Mouse (Mus musculus): ENCODE data around the gene Brwd1. TPM values are rescaled to one million over a fixed set of nuclear protein-coding genes. Genes with fewer than 3 reads are reported as not detected.
"Not testable (repeated sequence)": the region's sequence is repeated elsewhere in the genome, so short reads cannot be mapped to it uniquely, and the experiment has no call there.

The Brwd1 gene
- total RNA-seq, 2 experiments from 2014 or later = 115 to 123 TPM

DNA sequence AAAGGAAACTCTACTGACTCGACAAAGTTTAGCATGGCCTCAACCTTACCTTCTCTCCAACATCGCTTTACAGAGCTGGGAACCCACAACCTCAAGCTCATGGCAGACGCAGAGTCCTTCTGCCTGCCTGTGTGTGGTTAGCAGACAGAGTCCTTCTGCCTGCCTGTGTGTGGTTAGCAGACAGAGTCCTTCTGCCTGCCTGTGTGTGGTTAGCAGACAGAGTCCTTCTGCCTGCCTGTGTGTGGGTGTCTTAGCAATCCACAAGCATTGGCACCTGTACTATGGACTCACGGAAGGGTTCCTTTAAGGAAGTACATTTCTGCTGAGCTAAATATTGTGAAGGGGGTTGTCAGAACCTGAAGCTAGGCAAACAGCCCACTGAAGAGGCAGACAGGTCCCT is 87.8 kb downstream of the Brwd1 start:
- intact Hi-C loops (cut with DNase I) = not testable (repeated sequence)

GRCm38 (mm10) chr16:95992596-95992995 is 89.7 kb downstream of the Brwd1 start:
- intact Hi-C loops (cut with DNase I) = no loop called here
- no peak for DNase-seq (ENCODE audit: low spot score in 2 of 2)

More for the DNA sequence above, 87.8 kb downstream of the Brwd1 start:
- DNase-seq (ENCODE audit: low spot score in 2 of 2) = peak in 1 of 2 experiments; percentile 35

- intact Hi-C loops (cut with DNase I) = no loop called here
- DNase-seq (ENCODE audit: low spot score in 2 of 2) = no peak
Observed at GRCm38 (mm10) chr16:95991122-95991900, 91.0 kb downstream of the Brwd1 start.

GRCm38 (mm10) chr16:95990462-95991121 is 91.7 kb downstream of the Brwd1 start, which contains the start of gene Psmg1:
Gene Psmg1, minus strand, starts transcription at chr16:95990960.
- intact Hi-C loops (cut with DNase I) = no loop called here
- DNase-seq (ENCODE audit: low spot score in 2 of 2) = peak; percentile 97 to 98

DNA sequence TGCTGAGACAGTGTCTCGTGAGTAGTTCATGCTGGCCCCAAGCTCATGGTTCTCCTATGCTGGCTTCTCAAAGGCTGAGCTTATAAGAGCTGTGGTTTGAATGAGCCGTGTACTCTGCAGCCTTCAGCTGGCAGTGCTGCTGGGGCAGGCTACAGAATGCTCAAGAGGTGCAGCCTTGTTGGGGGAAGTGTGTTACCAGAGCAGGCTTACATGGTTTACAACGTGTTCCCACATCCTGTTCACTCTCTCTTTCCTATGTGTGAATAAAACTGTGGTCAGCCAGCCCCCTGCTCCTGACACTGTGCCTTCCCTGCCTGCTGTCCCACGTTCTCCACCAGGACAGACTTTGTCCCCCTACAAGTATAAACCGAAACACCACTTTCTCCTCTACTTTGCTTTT is 97.4 kb downstream of the Brwd1 start:
- intact Hi-C loops (cut with DNase I) = no loop called here
- DNase-seq (ENCODE audit: low spot score in 2 of 2) = no peak

DNA sequence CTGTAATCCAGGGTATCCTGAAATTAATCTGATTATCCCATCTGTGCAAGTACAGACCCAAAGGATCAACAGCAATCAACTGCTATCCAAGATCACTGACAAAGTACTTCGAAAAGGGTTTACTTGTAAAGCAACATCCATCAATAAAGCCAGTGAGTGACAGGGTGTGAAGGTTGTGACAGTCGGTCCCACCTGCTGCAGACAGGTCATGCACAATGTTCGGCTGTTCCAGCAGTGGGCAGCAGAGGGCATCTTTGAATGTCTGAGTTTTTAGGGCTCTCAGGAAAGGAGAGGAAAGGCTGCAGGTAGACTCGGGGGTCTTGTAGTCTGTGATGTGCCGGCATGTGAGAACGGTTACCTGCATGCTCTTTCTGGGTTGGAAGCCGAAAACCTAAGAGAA is 98.7 kb downstream of the Brwd1 start:
- DNase-seq (ENCODE audit: low spot score in 2 of 2) = no peak
- intact Hi-C loops (cut with DNase I) = no loop called here

- intact Hi-C loops (cut with DNase I) = no loop called here
- no peak for DNase-seq (ENCODE audit: low spot score in 2 of 2)
Observed at GRCm38 (mm10) chr16:95970841-95971240, 111.5 kb downstream of the Brwd1 start.

DNA sequence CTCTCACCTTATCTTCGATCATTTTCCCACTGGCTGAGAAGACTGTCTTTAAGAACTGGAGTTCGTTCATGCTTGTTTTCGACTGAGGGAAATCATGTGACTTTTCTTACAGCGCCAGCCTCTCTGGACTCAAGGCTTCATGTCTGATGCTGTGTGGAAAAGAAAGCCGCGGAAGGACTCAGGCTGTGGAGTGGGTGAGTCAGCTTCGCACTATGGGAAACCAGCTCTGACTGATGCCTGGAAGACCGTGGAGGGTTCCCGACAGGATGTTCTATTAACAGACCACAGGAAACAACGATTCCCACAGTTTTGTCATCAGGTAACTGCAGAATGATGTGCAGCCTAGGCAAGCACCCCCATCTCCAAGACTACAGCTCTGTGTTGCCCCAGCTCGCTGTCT is 114.9 kb downstream of the Brwd1 start:
- DNase-seq (ENCODE audit: low spot score in 2 of 2) = no peak
- intact Hi-C loops (cut with DNase I) = loop anchor here (10.0 kb wide), 1 partner anchor 773 kb away; no protein-coding TSS in a partner anchor

GRCm38 (mm10) chr16:95964427-95965023 is 117.8 kb downstream of the Brwd1 start:
- peak in 1 of 2 experiments; percentile 64 for DNase-seq (ENCODE audit: low spot score in 2 of 2)
- intact Hi-C loops (cut with DNase I) = loop anchor here (5.0 to 10.0 kb wide), 3 partner anchors 317 to 770 kb away; no protein-coding TSS in a partner anchor

DNA sequence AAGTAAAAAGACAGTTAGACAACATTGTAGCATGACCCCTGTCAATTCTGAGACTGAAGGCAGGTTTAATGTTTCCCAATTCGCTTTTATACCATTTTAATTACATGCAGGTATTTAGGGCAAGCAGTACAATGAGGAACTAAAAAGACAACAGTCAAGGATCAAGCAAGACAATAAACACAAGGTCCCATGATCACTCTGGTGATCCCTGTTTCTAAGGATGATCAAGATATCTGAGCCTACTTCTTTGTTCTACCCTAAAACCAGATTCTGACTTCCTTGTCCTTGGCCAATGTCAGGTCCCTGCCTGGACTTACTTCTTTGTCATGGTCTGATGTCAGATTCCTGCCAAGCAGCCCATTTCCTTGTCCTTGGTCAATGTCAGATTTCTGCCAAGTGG is 120.8 kb downstream of the Brwd1 start:
- intact Hi-C loops (cut with DNase I) = loop anchor here (5.0 to 10.0 kb wide), 3 partner anchors 314 to 767 kb away; no protein-coding TSS in a partner anchor
- not testable (repeated sequence) for DNase-seq (ENCODE audit: low spot score in 2 of 2)

- intact Hi-C loops (cut with DNase I) = loop anchor here (5.0 to 10.0 kb wide), 3 partner anchors 313 to 766 kb away; no protein-coding TSS in a partner anchor
- not testable (repeated sequence) for DNase-seq (ENCODE audit: low spot score in 2 of 2)
Observed at GRCm38 (mm10) chr16:95960689-95961088, 121.6 kb downstream of the Brwd1 start.

GRCm38 (mm10) chr16:95958080-95958479 is 124.2 kb downstream of the Brwd1 start:
- DNase-seq (ENCODE audit: low spot score in 2 of 2) = no peak

DNA sequence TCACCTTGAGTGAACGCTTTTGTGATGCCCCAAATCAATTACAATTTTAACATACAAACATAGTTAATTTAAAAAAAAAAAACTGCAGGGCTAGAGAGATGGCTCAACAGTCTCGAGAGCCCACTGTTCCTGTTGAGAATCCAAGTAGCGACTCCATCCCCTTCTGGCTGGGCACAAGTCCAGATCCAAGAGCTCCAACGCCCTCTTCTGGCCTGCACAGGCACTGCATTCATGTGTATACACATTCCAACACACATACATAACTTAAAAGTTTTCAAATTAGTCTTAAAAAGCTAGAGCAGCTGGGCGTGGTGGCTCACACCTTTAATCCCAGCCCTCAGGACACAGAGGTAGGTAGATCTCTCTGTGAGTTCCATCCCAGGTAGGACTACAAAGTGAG is 125.7 kb downstream of the Brwd1 start:
- DNase-seq (ENCODE audit: low spot score in 2 of 2) = no peak
- intact Hi-C loops (cut with DNase I) = no loop called here

More at GRCm38 (mm10) chr16:95958080-95958479, 124.2 kb downstream of the Brwd1 start:
- intact Hi-C loops (cut with DNase I) = no loop called here

GRCm38 (mm10) chr16:95955716-95956346 is 126.5 kb downstream of the Brwd1 start:
- intact Hi-C loops (cut with DNase I) = no loop called here
- DNase-seq (ENCODE audit: low spot score in 2 of 2) = no peak

- no peak for DNase-seq (ENCODE audit: low spot score in 2 of 2)
- intact Hi-C loops (cut with DNase I) = no loop called here
Observed at GRCm38 (mm10) chr16:95954341-95954740, 128.0 kb downstream of the Brwd1 start.

- DNase-seq (ENCODE audit: low spot score in 2 of 2) = no peak
- intact Hi-C loops (cut with DNase I) = no loop called here
Observed at GRCm38 (mm10) chr16:95953159-95953650, 129.1 kb downstream of the Brwd1 start.

DNA sequence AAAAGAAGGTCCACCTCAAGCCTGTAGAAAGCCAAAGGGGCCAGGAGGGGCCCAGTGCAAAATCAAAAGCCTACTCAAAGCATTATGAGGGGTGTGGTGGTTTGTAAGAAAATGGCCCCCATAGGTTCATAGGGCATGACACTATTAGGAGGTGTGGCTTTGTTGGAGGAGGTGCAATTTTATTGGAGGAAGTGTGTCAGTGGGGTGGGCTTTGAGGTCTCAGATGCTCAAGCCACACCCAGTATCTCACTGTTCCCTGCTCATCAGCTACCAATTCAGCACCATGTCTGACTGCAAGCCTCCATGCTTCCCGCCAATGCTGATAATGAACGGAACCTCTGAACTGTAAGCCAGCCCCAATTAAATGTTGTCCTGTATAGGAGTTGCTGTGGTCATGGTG is 130.9 kb downstream of the Brwd1 start:
- intact Hi-C loops (cut with DNase I) = no loop called here
- no peak for DNase-seq (ENCODE audit: low spot score in 2 of 2)

GRCm38 (mm10) chr16:95945389-95946311 is 136.7 kb downstream of the Brwd1 start:
- DNase-seq (ENCODE audit: low spot score in 2 of 2) = peak; percentile 83 to 92
- intact Hi-C loops (cut with DNase I) = loop anchor here (2.0 to 5.0 kb wide), 3 partner anchors 243 to 478 kb away; partner anchors contain the start of gene Ets2

Data from left cerebral cortex, postnatal 14 days (tissue).